Mouse (Mus musculus): Measurements from ENCODE around the gene Dnajc5.

Gene Dnajc5

GRCm38 (mm10) chr2:181589011-181589731, 68.9 kb downstream of the Dnajc5 start:
- no peak for DNase-seq (ENCODE audit: low spot score in 2 of 2)

- DNase-seq (ENCODE audit: low spot score in 2 of 2): no peak
Observed at GRCm38 (mm10) chr2:181589732-181590105, 69.4 kb downstream of the Dnajc5 start.

- no peak for DNase-seq (ENCODE audit: low spot score in 2 of 2)
Observed at GRCm38 (mm10) chr2:181590471-181590870, 70.2 kb downstream of the Dnajc5 start.

- no peak for DNase-seq (ENCODE audit: low spot score in 2 of 2)
Observed at GRCm38 (mm10) chr2:181591528-181592085, 71.3 kb downstream of the Dnajc5 start, which contains the start of gene Prpf6. TSS of gene Prpf6 (plus strand) at chr2:181591868.

- DNase-seq (ENCODE audit: low spot score in 2 of 2): peak; percentile 66 to 72
Observed at GRCm38 (mm10) chr2:181592231-181593041, 72.2 kb downstream of the Dnajc5 start, which contains the start of gene Zfp512b. TSS of gene Zfp512b (minus strand) at chr2:181592803.

GRCm38 (mm10) chr2:181593042-181593421, 72.7 kb downstream of the Dnajc5 start:
- no peak for DNase-seq (ENCODE audit: low spot score in 2 of 2)

- DNase-seq (ENCODE audit: low spot score in 2 of 2): no peak
Observed at GRCm38 (mm10) chr2:181593937-181594336, 73.7 kb downstream of the Dnajc5 start.

- no peak for DNase-seq (ENCODE audit: low spot score in 2 of 2)
Observed at GRCm38 (mm10) chr2:181594946-181595696, 74.8 kb downstream of the Dnajc5 start.

- no peak for DNase-seq (ENCODE audit: low spot score in 2 of 2)
Observed at GRCm38 (mm10) chr2:181596221-181596960, 76.1 kb downstream of the Dnajc5 start.

- DNase-seq (ENCODE audit: low spot score in 2 of 2): no peak
Observed at GRCm38 (mm10) chr2:181597378-181598061, 77.2 kb downstream of the Dnajc5 start.

- peak; percentile 49 to 65 for DNase-seq (ENCODE audit: low spot score in 2 of 2)
Observed at GRCm38 (mm10) chr2:181598454-181599351, 78.4 kb downstream of the Dnajc5 start, which contains the start of gene Samd10. TSS of gene Samd10 (minus strand) at chr2:181599212.

GRCm38 (mm10) chr2:181600226-181600758, 80.0 kb downstream of the Dnajc5 start:
- no peak for DNase-seq (ENCODE audit: low spot score in 2 of 2)

GRCm38 (mm10) chr2:181600828-181601750, 80.8 kb downstream of the Dnajc5 start:
- peak; percentile 91 to 93 for DNase-seq (ENCODE audit: low spot score in 2 of 2)

- no peak for DNase-seq (ENCODE audit: low spot score in 2 of 2)
Observed at GRCm38 (mm10) chr2:181601751-181602145, 81.5 kb downstream of the Dnajc5 start.

GRCm38 (mm10) chr2:181602367-181602766, 82.1 kb downstream of the Dnajc5 start:
- no peak for DNase-seq (ENCODE audit: low spot score in 2 of 2)
